Mouse (Mus musculus): ENCODE measurements around the gene Lrrc27. TPM values are rescaled to one million over a fixed set of nuclear protein-coding genes. Genes with fewer than 3 reads are reported as not detected.
A peak's percentile ranks its signal among the peaks of the same experiment; 100 is the strongest.

Gene Lrrc27
- polyA plus RNA-seq, 1 experiment from 2014 or later = 2.6 TPM

GRCm38 (mm10) chr7:139217046-139217445, 4.3 kb downstream of the Lrrc27 start:
- ATAC-seq (replicated peaks; ENCODE audit: low FRiP score) (no peak), DNase-seq (ENCODE audit: low spot score) (peak; percentile 14)
- no peaks in the 10 kb centered on the region for H3K27me3 ChIP-seq (replicated peaks; ENCODE audit: control insufficient read depth, insufficient read depth, low read length)
- 85% methylated on average over 7 of the region's 7 CpGs for WGBS
- no peak overlapping the region for H3K4me2 ChIP-seq
- no peak overlapping the region for H3K9ac ChIP-seq (ENCODE audit: low read depth, low read length)
- H3K36me3 ChIP-seq (ENCODE audit: control insufficient read depth, insufficient read depth, low read length) = no peaks in the 10 kb centered on the region
- H3K4me1 ChIP-seq (replicated peaks; ENCODE audit: control insufficient read depth, insufficient read depth, low read length) = no peaks in the 10 kb centered on the region
- H3K4me3 ChIP-seq (ENCODE audit: low read depth, low read length) = no peak overlapping the region
- no peaks in the 10 kb centered on the region for H3K9me3 ChIP-seq (ENCODE audit: control insufficient read depth, low read length)
- no peak overlapping the region for H3K27ac ChIP-seq (ENCODE audit: low read depth, low read length)

- peak; percentile 30 for DNase-seq (ENCODE audit: low spot score)
Observed at GRCm38 (mm10) chr7:139218641-139219415, 6.0 kb downstream of the Lrrc27 start.

GRCm38 (mm10) chr7:139219486-139219885, 6.7 kb downstream of the Lrrc27 start:
- Histone ChIP-seq H3K36me3 (ENCODE audit: control insufficient read depth, insufficient read depth, low read length) (no peaks in the 10 kb centered on the region), H3K4me1 (replicated peaks; ENCODE audit: control insufficient read depth, insufficient read depth, low read length) (no peaks in the 10 kb centered on the region), H3K9me3 (ENCODE audit: control insufficient read depth, low read length) (no peaks in the 10 kb centered on the region), H3K4me3 (ENCODE audit: low read depth, low read length) (no peak overlapping the region), H3K27ac (ENCODE audit: low read depth, low read length) (no peak overlapping the region), H3K27me3 (replicated peaks; ENCODE audit: control insufficient read depth, insufficient read depth, low read length) (no peaks in the 10 kb centered on the region), H3K4me2 (no peak overlapping the region), H3K9ac (ENCODE audit: low read depth, low read length) (no peak overlapping the region)
- peak; percentile 23 for DNase-seq (ENCODE audit: low spot score)
- ATAC-seq (replicated peaks; ENCODE audit: low FRiP score) = no peak
- WGBS = 78% methylated on average over 5 of the region's 5 CpGs

More at GRCm38 (mm10) chr7:139218641-139219415, 6.0 kb downstream of the Lrrc27 start:
- Histone ChIP-seq H3K27me3 (replicated peaks; ENCODE audit: control insufficient read depth, insufficient read depth, low read length) (no peaks in the 10 kb centered on the region), H3K4me2 (no peak overlapping the region), H3K27ac (ENCODE audit: low read depth, low read length) (no peak overlapping the region), H3K4me1 (replicated peaks; ENCODE audit: control insufficient read depth, insufficient read depth, low read length) (no peaks in the 10 kb centered on the region), H3K9me3 (ENCODE audit: control insufficient read depth, low read length) (no peaks in the 10 kb centered on the region), H3K36me3 (ENCODE audit: control insufficient read depth, insufficient read depth, low read length) (no peaks in the 10 kb centered on the region), H3K4me3 (ENCODE audit: low read depth, low read length) (no peak overlapping the region), H3K9ac (ENCODE audit: low read depth, low read length) (no peak overlapping the region)
- ATAC-seq (replicated peaks; ENCODE audit: low FRiP score) = no peak
- 65% methylated on average over 6 of the region's 6 CpGs for WGBS

- DNase-seq (ENCODE audit: low spot score) (peak; percentile 23), ATAC-seq (replicated peaks; ENCODE audit: low FRiP score) (no peak)
- Histone ChIP-seq H3K4me2 (no peak overlapping the region), H3K27ac (ENCODE audit: low read depth, low read length) (no peak overlapping the region), H3K4me3 (ENCODE audit: low read depth, low read length) (no peak overlapping the region), H3K4me1 (replicated peaks; ENCODE audit: control insufficient read depth, insufficient read depth, low read length) (no peaks in the 10 kb centered on the region), H3K9me3 (ENCODE audit: control insufficient read depth, low read length) (no peaks in the 10 kb centered on the region), H3K36me3 (ENCODE audit: control insufficient read depth, insufficient read depth, low read length) (no peaks in the 10 kb centered on the region), H3K9ac (ENCODE audit: low read depth, low read length) (no peak overlapping the region), H3K27me3 (replicated peaks; ENCODE audit: control insufficient read depth, insufficient read depth, low read length) (no peaks in the 10 kb centered on the region)
- WGBS = 56% methylated on average over 2 of the region's 2 CpGs
Observed at GRCm38 (mm10) chr7:139220303-139220702, 7.5 kb downstream of the Lrrc27 start.

GRCm38 (mm10) chr7:139221072-139221471, 8.3 kb downstream of the Lrrc27 start:
- Histone ChIP-seq H3K36me3 (ENCODE audit: control insufficient read depth, insufficient read depth, low read length) (no peaks in the 10 kb centered on the region), H3K4me1 (replicated peaks; ENCODE audit: control insufficient read depth, insufficient read depth, low read length) (no peaks in the 10 kb centered on the region), H3K4me3 (ENCODE audit: low read depth, low read length) (no peak overlapping the region), H3K4me2 (no peak overlapping the region), H3K27me3 (replicated peaks; ENCODE audit: control insufficient read depth, insufficient read depth, low read length) (no peaks in the 10 kb centered on the region), H3K27ac (ENCODE audit: low read depth, low read length) (no peak overlapping the region), H3K9ac (ENCODE audit: low read depth, low read length) (no peak overlapping the region), H3K9me3 (ENCODE audit: control insufficient read depth, low read length) (no peaks in the 10 kb centered on the region)
- no peak for ATAC-seq (replicated peaks; ENCODE audit: low FRiP score)
- DNase-seq (ENCODE audit: low spot score) = peak; percentile 27
- 68% methylated on average over 5 of the region's 5 CpGs for WGBS

GRCm38 (mm10) chr7:139221856-139222255, 9.1 kb downstream of the Lrrc27 start:
- H3K4me2 ChIP-seq = no peak overlapping the region
- H3K27ac ChIP-seq (ENCODE audit: low read depth, low read length) = no peak overlapping the region
- 80% methylated on average over 2 of the region's 2 CpGs for WGBS
- ATAC-seq (replicated peaks; ENCODE audit: low FRiP score) = no peak
- no peak overlapping the region for H3K4me3 ChIP-seq (ENCODE audit: low read depth, low read length)
- no peak overlapping the region for H3K9ac ChIP-seq (ENCODE audit: low read depth, low read length)
- no peaks in the 10 kb centered on the region for H3K9me3 ChIP-seq (ENCODE audit: control insufficient read depth, low read length)
- DNase-seq (ENCODE audit: low spot score) = peak; percentile 19
- no peaks in the 10 kb centered on the region for H3K36me3 ChIP-seq (ENCODE audit: control insufficient read depth, insufficient read depth, low read length)
- H3K27me3 ChIP-seq (replicated peaks; ENCODE audit: control insufficient read depth, insufficient read depth, low read length) = no peaks in the 10 kb centered on the region
- H3K4me1 ChIP-seq (replicated peaks; ENCODE audit: control insufficient read depth, insufficient read depth, low read length) = no peaks in the 10 kb centered on the region

GRCm38 (mm10) chr7:139222341-139222740, 9.6 kb downstream of the Lrrc27 start:
- peak; percentile 11 for DNase-seq (ENCODE audit: low spot score)
- 88% methylated on average over 4 of the region's 4 CpGs for WGBS
- H3K4me1 ChIP-seq (replicated peaks; ENCODE audit: control insufficient read depth, insufficient read depth, low read length) = no peaks in the 10 kb centered on the region
- no peak for ATAC-seq (replicated peaks; ENCODE audit: low FRiP score)
- H3K9ac ChIP-seq (ENCODE audit: low read depth, low read length) = no peak overlapping the region
- H3K4me3 ChIP-seq (ENCODE audit: low read depth, low read length) = no peak overlapping the region
- H3K4me2 ChIP-seq = no peak overlapping the region
- no peaks in the 10 kb centered on the region for H3K9me3 ChIP-seq (ENCODE audit: control insufficient read depth, low read length)
- H3K27ac ChIP-seq (ENCODE audit: low read depth, low read length) = no peak overlapping the region
- no peaks in the 10 kb centered on the region for H3K27me3 ChIP-seq (replicated peaks; ENCODE audit: control insufficient read depth, insufficient read depth, low read length)
- H3K36me3 ChIP-seq (ENCODE audit: control insufficient read depth, insufficient read depth, low read length) = no peaks in the 10 kb centered on the region

- Histone ChIP-seq H3K4me2 (no peak overlapping the region), H3K4me1 (replicated peaks; ENCODE audit: control insufficient read depth, insufficient read depth, low read length) (no peaks in the 10 kb centered on the region), H3K9ac (ENCODE audit: low read depth, low read length) (no peak overlapping the region), H3K36me3 (ENCODE audit: control insufficient read depth, insufficient read depth, low read length) (no peaks in the 10 kb centered on the region), H3K27me3 (replicated peaks; ENCODE audit: control insufficient read depth, insufficient read depth, low read length) (no peaks in the 10 kb centered on the region), H3K9me3 (ENCODE audit: control insufficient read depth, low read length) (no peaks in the 10 kb centered on the region), H3K4me3 (ENCODE audit: low read depth, low read length) (no peak overlapping the region), H3K27ac (ENCODE audit: low read depth, low read length) (peak overlapping the region; percentile 59)
- WGBS = 71% methylated on average over 1 of the region's 1 CpGs
- peak; percentile 26 for DNase-seq (ENCODE audit: low spot score)
- ATAC-seq (replicated peaks; ENCODE audit: low FRiP score) = no peak
Observed at GRCm38 (mm10) chr7:139224070-139224469, 11.3 kb downstream of the Lrrc27 start.

- Histone ChIP-seq H3K9ac (ENCODE audit: low read depth, low read length) (no peak overlapping the region), H3K27me3 (replicated peaks; ENCODE audit: control insufficient read depth, insufficient read depth, low read length) (no peaks in the 10 kb centered on the region), H3K4me3 (ENCODE audit: low read depth, low read length) (no peak overlapping the region), H3K9me3 (ENCODE audit: control insufficient read depth, low read length) (no peaks in the 10 kb centered on the region), H3K36me3 (ENCODE audit: control insufficient read depth, insufficient read depth, low read length) (no peaks in the 10 kb centered on the region), H3K4me1 (replicated peaks; ENCODE audit: control insufficient read depth, insufficient read depth, low read length) (no peaks in the 10 kb centered on the region), H3K4me2 (no peak overlapping the region), H3K27ac (ENCODE audit: low read depth, low read length) (peak overlapping the region; percentile 59; the same call in 1 of the 2 replicates)
- ATAC-seq (replicated peaks; ENCODE audit: low FRiP score) (no peak), DNase-seq (ENCODE audit: low spot score) (no peak)
- 39% methylated on average over 8 of the region's 8 CpGs for whole genome bisulfite sequencing
Observed at GRCm38 (mm10) chr7:139224725-139225124, 11.9 kb downstream of the Lrrc27 start.
